Mouse (Mus musculus) urinary bladder, postnatal 36 days (tissue): Measurements from ENCODE around the gene Coch.
"Not testable (repeated sequence)": the region's sequence is repeated elsewhere in the genome, so short reads cannot be mapped to it uniquely, and the experiment has no call there.

Source experiments
- DNase-seq, 2 experiments: peaks; one replicate each; pipeline ENCODE4 v3.0.0; 2022; ENCODE audit warnings: low spot score in 2 of 2, mixed read lengths in 1 of 2

Gene Coch

DNA sequence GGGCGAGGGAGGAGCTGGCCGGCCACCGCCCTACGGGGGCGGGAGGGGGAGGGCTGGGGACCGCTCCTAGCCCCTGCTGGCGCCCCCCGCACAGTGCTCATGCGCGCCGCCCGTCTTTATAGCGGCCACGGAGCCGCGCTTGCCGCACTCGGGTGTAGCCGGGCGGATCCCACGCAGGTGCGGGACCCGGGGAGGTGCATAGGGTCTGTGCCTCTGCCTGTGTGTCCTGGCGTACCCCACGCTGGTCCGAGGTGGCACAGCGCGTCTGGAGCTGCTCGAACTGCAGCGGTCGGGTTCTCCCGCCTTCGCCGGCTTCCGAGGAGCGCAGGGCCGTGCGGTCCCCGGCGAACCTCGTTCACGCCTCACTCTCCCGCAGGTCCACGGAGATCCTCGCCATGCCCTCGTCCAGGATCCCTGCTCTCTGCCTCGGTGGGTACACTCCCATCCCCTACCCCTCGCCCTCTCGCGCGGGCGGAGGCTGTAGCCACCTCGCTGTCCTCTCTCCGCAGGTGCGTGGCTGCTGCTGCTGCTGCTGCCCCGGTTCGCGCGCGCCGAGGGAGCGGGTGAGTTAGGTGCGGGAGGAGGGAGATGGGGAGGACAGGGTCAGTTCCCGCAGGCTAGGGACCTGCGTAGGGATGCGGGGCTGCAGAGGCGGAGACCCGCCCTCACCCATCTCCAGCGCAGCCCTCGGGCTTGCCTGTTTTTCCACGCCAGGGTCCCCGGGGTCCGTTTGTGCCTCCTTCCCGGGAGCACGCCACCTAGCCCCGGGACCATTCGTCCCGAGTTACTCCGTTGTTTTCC, at the start of gene Coch:
Gene Coch (plus strand): TSS at position 113 of the 801 bp plus-strand sequence.
- no peak for DNase-seq

DNA sequence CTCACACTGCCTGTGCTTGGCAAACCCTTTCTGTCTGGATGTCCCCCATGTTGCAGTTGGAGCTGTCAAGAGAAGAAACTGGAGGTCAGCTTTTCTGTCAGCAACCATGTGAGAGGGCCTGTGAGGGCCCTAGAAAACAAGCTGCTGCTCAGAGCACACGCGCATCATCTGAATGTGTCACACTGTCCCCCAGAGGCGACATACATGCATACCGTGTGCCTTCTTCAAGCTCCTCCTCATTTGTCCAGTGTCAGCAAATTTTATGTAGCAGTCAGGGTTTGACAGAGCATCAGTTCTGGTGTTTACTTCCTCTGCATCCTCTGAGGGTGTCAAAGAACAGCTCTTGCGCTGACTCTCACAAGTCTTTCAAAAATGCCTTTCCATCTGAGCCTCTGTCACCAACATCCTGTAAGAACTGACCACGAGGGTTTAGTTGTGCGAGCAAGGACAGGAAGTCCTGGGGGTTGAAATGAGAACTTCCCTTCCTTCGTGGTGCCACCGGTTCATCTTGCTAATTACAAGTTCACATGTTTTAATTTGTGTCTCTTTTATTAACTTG, 49.7 kb upstream of the Coch start:
- DNase-seq: no peak

DNA sequence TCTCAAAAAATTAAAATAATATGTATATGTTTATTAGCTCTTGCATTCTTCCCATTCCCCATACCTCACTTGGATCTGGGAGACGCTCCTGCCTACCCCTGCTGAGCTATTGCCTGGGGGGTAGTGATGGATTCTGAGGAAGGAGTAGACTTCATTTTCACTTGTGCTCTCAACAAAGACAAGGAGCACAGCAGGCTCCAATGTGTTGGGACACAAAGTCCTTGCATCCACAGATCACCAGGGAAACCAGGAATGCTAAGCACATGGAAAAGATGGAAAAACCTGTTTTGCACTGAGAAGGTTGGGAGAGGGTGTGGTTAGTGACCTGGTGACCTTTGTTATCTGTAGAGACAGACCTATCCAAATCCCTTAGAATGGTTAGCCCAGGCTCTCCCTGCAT, 38.1 kb upstream of the Coch start:
- no peak for DNase-seq

DNA sequence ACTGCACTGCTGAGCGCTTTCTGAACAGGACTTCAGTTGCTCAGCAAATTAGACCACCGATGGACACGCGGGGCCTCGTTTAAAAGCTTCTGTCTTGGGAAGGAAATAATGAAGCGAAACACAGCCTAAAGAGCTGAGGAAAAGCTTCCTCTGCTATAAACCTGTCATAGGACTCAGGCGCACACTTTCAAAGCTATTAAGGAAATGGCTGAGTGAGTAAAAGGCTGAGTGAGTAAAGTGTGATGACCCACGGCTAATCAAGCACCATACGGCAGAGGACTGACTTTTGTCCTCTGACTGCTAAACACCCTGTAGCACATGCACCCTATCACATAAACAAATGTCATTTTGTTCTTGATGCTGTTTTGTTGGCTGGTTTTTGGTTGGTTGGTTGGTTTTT, 31.7 kb upstream of the Coch start:
- no peak for DNase-seq

DNA sequence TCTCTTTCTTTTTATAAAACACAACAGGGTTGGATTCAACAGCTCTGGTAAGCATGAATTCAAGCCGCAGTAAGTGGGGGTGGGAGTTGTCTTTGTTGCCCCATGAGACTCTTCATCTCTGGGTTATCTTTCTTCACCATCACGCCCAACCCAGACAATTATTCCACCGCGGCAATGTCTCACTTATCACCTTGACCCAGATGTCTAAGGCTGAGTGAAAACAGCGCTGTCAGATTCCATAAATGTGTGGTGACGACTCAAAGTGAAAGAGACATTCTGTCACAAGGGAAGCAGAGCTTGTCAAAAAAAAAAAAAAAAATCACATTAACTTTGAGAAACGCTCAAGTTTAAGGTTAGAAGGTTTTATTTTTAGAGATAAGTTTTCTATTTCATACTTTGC, 25.9 kb upstream of the Coch start:
- DNase-seq: no peak

DNA sequence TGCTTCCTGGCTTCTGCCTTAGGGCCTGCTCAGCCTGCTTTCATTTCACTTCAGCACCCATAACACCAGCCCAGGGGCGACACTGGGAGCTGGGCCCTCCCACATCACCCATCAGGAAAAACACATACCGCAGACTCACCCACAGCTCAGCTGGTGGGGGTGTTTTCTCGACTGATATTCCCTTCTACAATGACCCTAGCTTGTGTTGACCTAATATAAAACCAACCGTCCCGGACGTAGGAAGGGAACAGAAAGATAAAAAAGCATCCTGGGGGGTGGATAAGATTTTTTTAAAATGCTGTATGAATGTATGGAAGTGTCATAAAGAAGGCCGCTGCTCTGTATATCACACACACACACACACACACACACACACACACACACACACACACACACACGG, 23.7 kb upstream of the Coch start:
- DNase-seq: no peak

DNA sequence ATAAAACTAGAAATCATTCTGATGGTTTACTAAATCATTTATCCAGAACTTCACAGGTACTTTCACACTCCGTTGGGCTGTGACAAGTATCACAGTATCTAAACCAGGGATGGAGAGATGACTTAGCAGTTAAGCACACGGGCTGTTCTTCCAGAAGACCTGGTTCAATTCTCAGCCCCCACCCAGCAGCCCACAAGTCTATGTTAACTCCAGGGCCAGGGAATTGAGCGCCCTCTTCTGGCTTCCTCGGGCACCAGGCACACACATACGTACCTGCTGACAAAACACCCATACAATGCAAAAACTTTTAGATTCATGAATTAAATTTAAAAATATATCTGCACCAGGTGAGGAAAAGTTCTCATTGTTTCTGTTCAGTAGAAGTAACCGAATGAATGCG, 23.2 kb upstream of the Coch start:
- DNase-seq: no peak

DNA sequence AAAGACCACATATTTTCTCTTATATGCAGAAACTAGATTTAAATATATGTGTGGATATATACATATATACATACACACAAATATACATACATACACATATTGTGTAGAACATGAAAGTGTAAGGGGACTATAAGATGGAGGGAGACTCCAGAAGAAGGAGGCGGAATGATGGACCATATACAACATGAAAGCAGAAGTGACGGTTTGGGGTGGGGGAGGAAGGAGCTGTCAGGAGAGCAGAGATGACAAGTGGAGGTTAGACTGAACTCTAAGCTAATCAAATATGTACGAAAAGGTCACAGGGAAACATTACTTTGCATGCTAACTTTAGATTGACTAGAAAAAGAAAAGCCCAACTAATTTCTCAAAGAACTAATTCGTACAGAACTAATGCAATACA, 20.5 kb upstream of the Coch start:
- DNase-seq: no peak

DNA sequence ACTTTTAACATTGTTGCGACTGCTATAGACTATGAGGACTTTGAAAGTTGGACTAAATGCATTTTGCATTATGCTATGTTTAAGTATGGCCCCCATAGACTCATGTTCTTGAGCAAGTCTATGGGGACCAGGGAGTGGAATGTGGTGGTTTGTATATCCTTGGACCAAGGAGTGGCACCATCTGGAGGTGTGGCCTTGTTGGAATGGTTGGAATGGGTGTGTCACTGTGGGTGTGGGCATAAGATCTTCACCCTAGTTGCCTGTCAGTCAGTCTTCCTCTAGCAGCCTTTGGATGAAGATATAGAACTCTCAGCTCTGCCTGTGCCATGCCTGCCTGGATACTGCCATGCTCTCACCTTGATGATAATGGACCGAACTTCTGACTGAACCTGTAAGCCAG, 15.3 kb upstream of the Coch start:
- not testable (repeated sequence) for DNase-seq

DNA sequence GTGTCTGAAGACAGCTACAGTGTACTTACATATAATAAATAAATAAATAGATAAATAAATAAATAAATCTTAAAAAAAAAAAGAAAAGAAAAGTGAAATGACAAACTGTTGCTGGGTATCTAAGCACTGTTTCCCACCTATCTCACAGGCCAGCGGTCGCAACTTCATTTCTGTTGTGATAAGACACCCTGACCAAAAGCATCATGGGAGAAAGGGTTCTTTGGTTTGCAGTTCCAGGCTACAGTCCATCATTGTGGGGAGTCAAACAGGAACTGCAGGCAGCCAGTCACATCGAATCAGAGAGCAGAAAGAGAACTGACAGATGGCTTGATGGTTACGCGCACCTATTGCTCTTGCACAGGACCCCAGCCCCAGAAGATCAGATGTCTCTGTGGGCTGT, 3.9 kb upstream of the Coch start:
- DNase-seq: no peak

DNA sequence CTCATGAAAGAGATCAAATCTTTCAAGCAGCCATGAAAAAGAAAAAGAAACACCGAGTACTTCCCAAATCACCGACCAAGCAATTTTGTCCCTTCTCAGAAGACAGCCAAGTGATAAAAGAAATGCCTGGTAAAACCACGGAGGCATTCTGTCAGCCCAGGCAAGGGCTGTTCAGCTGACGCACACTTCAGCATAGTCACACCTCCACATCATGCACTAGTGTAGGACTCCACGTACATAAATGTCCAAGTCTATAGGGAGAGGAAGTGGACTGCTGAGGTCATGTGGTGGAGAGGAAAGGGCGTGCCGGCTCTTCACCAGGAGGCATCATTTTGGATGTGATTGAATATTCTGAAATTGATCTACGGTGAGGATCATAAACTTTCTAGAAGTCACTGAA, 1.2 kb upstream of the Coch start:
- DNase-seq: no peak

DNA sequence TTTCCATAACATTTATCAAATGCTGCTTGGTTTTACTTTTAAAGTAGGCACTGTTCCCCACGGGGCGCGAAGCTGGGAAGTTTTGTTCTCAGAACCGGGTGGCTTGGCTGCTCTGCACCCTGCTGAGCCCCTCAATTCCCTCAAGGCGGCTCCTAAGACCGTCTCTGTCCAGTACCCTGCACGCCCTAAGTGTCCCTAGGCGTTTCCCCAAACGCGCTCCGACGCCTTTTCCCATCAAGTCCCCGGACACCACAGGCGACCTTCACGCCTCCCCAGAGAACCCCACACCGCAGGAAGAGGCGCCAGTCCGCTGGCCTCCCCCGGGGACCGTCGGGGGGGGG, 283 bp upstream of the Coch start:
- DNase-seq: no peak

DNA sequence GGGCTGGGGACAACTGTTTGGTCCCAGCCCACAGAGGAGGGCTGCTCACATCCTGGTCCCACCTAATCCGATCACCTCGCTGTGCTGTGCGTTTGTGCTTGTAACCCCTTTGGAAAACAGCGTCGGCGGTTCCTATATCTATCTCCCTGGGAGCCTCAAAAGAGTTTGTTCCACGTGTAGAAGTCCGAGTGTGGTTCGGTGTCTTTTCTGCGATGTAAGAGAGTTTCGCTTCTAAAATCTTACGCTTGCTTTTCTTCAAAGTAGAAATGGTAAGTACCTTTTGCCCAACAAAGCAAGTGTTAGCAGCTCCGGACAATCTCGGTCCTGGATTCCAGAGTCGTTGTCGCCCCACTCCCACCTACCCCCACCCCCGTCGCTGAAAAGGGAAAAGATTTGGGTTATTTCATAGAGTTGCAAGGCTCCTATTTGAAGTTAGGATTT, 909 bp downstream of the Coch start:
- no peak for DNase-seq

DNA sequence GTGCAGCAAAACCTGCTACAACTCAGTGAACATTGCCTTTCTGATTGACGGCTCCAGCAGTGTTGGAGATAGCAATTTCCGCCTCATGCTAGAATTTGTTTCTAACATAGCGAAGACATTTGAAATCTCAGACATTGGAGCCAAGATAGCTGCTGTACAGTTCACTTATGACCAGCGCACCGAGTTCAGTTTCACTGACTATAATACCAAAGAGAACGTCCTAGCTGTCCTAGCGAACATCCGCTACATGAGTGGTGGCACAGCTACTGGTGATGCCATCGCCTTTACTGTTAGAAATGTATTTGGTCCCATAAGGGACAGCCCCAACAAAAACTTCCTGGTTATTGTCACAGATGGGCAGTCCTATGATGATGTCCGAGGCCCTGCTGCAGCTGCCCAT, 10.2 kb downstream of the Coch start:
- no peak for DNase-seq

DNA sequence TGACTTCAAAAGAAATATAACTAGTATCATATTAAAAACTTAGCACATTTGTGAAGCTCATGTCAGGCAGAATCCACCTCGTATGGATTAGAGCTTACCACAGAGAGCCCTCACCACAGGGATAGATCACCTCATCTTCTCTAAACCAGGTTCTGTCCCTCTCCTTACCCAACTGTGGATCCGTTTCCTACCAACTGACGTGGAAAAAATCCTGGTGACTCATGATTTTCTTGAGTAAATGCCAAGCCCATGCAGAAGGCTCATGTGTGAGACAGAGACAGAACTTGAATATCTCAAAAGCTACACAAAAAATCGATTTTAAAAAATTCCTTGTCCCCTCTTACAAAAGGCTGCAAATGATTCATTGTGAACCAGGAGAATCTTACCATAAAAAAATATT, 13.0 kb downstream of the Coch start:
- no peak for DNase-seq

DNA sequence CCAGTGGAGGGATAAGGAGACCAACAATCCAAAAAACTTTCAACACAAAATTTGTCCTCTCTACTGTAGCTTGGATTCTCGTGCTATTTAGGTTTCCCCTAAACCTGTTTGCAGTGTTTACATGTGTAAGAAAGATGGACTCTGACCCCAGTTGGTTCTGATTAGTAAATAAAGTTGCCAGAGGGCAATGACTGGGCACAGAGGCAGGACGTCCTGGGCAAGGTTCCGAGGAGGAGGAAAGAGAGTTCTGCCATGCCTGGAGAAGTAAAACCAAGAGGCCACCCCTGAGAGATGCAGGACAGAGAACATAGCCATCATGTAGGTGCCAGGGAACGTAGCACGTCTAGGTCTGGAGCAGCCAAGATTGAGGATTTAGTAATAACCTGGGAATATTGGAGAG, 19.2 kb downstream of the Coch start:
- DNase-seq: no peak

DNA sequence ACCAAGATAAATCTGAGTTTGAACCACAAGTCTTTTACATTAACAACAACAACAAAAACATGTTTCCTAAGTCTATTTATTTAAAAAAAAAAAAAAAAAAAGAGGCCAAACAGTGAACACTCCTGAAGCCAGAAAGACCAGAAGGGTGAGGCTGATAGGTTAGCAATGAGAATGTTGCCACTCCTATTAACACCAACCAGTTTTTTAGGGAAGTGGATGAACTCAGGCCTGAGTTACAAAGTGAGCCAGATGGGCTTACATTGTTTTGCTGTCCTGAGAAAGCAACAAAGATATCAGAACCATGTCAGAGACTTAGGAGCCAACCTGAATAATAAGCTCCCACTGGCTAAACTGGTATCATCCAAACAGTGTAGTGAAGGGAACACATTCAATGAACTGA, 27.4 kb downstream of the Coch start:
- no peak for DNase-seq

DNA sequence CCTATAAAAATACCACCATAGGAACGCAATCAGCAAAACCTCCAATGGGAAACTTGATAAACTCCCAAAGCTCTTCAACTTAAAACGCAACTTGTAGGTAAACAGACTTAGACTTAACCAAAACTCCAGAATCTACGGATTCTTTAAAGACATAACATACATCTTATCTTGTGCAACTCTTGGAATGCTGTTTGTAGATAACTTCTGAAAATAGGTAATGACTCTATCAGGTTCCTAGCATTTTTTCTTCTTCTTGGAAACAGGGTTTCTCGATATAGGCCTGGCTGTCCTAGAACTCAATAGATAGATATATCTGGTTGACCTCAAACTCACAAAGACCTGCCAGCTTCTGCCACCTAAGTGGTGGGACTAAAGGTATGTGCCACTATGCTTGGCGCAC, 28.0 kb downstream of the Coch start:
- DNase-seq: no peak

DNA sequence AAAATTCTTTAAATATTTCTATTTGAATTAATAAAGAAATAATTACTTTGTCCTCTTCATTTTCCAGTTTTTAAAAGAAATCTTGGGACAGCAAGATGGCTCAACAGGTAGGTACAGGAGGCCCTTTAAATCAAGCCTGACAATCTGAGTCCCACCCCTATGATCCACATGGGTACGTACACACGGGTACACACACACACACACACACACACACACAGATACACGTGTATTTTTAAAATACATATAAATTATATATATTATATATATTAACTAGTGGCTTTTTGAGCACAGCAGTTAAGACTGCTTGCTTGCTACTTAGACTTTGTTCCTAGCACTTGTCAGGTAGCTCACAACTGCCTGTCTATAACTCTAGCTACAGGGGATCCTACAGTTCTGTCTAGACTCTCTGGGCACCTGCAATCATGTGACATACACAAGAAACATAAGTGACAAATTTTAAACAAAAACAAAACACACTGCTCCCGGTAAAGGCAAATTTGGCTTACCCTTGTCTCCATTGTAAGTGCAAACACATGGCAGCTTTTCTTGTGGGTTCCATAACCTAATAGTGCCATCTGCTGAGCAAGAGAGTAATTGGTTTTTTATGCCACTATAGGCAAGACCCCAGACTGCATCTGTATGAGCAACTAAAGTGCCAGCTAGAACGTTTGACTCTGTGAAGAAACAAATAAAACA, 29.7 kb downstream of the Coch start:
- no peak for DNase-seq

DNA sequence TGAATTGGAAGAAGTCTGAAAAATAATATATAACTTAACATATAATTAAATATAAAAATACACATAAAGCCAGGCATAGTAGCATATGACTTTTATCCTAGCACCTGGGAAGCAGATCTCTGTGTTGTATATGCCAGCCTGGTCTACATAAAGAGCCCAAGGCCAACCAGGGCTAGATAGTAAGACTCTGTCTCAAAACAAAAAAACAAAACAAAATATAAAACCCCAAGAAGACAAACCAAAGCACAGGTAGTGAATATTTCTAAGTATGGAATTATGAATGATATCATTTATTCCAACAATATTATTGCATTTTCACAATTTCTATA, 30.2 kb downstream of the Coch start:
- no peak for DNase-seq

DNA sequence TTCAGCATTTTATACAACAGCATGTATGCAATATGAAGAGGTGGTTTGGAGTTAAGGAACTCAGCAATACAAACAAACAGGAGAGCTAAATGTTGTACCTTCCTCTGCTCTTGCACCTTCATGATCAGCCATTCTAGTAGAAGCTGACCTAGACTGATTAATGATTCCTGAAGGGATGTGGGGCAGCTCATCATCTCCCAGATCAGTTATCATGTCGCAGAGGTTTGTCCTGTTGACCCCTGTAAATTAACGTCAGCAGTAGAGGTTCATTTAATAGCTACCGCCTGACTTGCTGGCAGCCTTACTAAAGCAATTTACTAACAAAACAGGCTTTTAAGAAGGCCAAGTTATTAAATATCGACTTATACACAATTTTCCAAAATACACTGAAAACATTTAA, 40.3 kb downstream of the Coch start:
- DNase-seq: no peak

DNA sequence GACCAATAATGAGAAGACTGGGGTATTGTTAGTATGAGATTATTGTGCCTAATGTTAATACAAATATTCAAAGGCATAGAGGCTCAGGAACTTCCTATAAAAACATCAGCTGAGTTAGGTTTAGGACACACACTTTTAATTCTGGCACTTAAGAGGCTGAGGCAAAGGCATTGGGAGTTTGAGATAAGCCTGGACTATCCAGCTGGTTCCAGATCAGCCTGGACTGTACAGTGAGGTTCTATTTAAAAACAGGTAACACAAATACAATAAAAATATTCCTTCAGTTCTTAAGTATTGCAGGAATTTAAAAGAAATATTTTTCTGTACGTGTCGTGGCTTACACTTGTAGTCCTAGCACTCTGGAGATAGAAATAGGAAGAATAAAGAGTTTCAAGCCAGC, 43.1 kb downstream of the Coch start:
- no peak for DNase-seq

DNA sequence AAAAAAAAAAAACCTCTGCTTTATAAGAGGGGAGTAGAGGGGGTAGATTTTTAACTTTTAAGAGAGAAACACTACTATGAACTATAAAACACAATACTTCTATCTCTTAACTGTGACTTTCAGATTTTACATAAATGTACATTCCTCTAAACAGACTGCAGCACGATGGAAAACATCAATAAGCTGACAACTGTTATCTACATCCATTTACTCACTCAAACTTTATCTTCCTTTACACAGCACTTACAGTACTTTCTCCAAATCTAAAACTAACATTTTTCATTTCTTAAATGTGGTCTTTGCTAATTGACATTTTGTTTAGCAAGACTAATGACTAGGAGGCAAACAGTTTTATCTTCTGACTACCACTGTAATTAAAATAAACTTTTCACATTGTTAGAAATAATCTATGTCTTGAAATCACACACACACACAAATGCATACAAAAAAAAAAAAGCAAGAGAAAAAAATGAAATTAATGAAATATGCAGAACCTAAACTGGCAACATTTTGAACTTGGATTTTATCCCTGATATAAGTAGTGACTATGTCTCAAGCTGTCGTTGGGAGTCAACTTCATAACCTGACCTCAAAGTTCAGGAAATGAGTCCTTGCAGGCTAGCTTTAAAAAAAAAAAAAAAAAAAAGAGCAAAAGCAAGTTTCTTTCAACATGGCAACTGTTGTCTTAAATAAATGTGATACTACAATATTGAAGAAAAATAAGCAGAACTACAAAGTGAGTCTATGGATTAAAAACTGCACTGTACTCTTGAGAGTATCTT, 43.7 kb downstream of the Coch start:
- no peak for DNase-seq
